Comparison of ENCODE assay signal across 8 mouse cellular contexts in genomic region chr6:82119322-82120162, GRCm38 (mm10).
DNase-seq lines count a peak whose midpoint lies in the region; ATAC-seq and TF ChIP-seq lines count a peak whose summit lies in the region.

No protein-coding gene starts in this region.

- 16% methylated on average over 16 of the region's 16 CpGs for WGBS in forebrain, postnatal 0 days
- 22% methylated on average over 16 of the region's 16 CpGs for whole genome bisulfite sequencing in hindbrain, embryonic 10.5 days
- WGBS in lung, adult 2 months: 18% methylated on average over 16 of the region's 16 CpGs

- H3K36me3 ChIP-seq in MEL (ENCODE audit: control insufficient read depth in 1 of 2, insufficient read depth in 2 of 2, low read length in 2 of 2): no peaks in the 10 kb centered on the region
- no peaks in the 10 kb centered on the region for H3K36me3 ChIP-seq in forebrain, postnatal 0 days (ENCODE audit: insufficient read depth)
- H3K36me3 ChIP-seq in hindbrain, embryonic 10.5 days: no peaks in the 10 kb centered on the region

- H3K27ac ChIP-seq in MEL (ENCODE audit: control insufficient read depth, low read depth, low read length): no peak overlapping the region
- H3K27ac ChIP-seq in forebrain, postnatal 0 days (ENCODE audit: low read depth, low read length): no peak overlapping the region
- H3K27ac ChIP-seq in hindbrain, embryonic 10.5 days: 0 out of 2 replicates have a peak overlapping the region, but pooled peaks have one; percentile 37

- peak; percentile 74 for ATAC-seq in forebrain, postnatal 0 days

- no peak overlapping the region for H3K9ac ChIP-seq in MEL (ENCODE audit: control insufficient read depth, low read depth, low read length, poor library complexity, severe bottlenecking)
- H3K9ac ChIP-seq in forebrain, postnatal 0 days: no peak overlapping the region

- H3K79me2 ChIP-seq in MEL (ENCODE audit: control insufficient read depth, insufficient read depth, low read length, poor library complexity): no peaks in the 10 kb centered on the region

- no peaks in the 10 kb centered on the region for H3K27me3 ChIP-seq in MEL (ENCODE audit: control insufficient read depth in 1 of 2, insufficient read depth in 2 of 2, low read length in 2 of 2)
- H3K27me3 ChIP-seq in forebrain, postnatal 0 days (ENCODE audit: insufficient read depth, low read length): no peaks in the 10 kb centered on the region
- H3K27me3 ChIP-seq in hindbrain, embryonic 10.5 days (ENCODE audit: insufficient read depth, poor library complexity, severe bottlenecking): no peaks in the 10 kb centered on the region

- no peaks in the 10 kb centered on the region for H3K4me1 ChIP-seq in MEL (ENCODE audit: control insufficient read depth in 1 of 2, insufficient read depth in 2 of 2, low read length in 2 of 2)
- no peaks in the 10 kb centered on the region for H3K4me1 ChIP-seq in forebrain, postnatal 0 days (ENCODE audit: insufficient read depth)
- 0 out of 2 replicates have a peak, but pooled peaks cover 7% of the 10 kb centered on the region for H3K4me1 ChIP-seq in hindbrain, embryonic 10.5 days (replicated peaks)
- no peaks in the 10 kb centered on the region for H3K4me1 ChIP-seq in lung, adult 2 months (ENCODE audit: control insufficient read depth, insufficient read depth, low read length)

- peak overlapping the region; percentile 33 for H3K4me2 ChIP-seq in forebrain, postnatal 0 days (ENCODE audit: low read depth)

- no peak for TF ChIP-seq POLR2A in MEL (IDR thresholded peaks at IDR 0.05; ENCODE audit: control insufficient read depth in 1 of 2, insufficient read depth in 1 of 2, low read depth in 1 of 2, low read length in 2 of 2, poor library complexity in 1 of 2)
- no peak for TF ChIP-seq POLR2A in lung, adult 2 months (IDR thresholded peaks at IDR 0.05; ENCODE audit: borderline replicate concordance, extremely low read depth, low read depth, low read length)

- no peak for TF ChIP-seq EP300 in MEL (IDR thresholded peaks at IDR 0.05; ENCODE audit: low read depth in 1 of 2, low read length in 2 of 2)

- H3K4me3 ChIP-seq in MEL (ENCODE audit: control insufficient read depth in 1 of 2, insufficient read depth in 1 of 2, low read depth in 2 of 2, low read length in 2 of 2): no peak overlapping the region
- no peak overlapping the region for H3K4me3 ChIP-seq in forebrain, postnatal 0 days (ENCODE audit: low read depth, low read length)
- H3K4me3 ChIP-seq in hindbrain, embryonic 10.5 days: peak overlapping the region; percentile 22
- peak overlapping the region; percentile 42 for H3K4me3 ChIP-seq in lung, adult 2 months (replicated peaks; ENCODE audit: extremely low read depth, low read depth, low read length)

- TF ChIP-seq RAD21 in MEL (IDR thresholded peaks at IDR 0.05; ENCODE audit: low read depth, low read length): peak; percentile 22

- H3K9me3 ChIP-seq in MEL (replicated peaks; ENCODE audit: insufficient read depth, low read length): no peaks in the 10 kb centered on the region
- H3K9me3 ChIP-seq in forebrain, postnatal 0 days (ENCODE audit: low read length): no peaks in the 10 kb centered on the region
- no peaks in the 10 kb centered on the region for H3K9me3 ChIP-seq in hindbrain, embryonic 10.5 days

- DNase-seq in MEL (ENCODE audit: low read depth, low spot score): peak; percentile 11
- peak; percentile 21 to 38 for DNase-seq in cerebellum, adult 18-20 months
- DNase-seq in forebrain, postnatal 0 days: peak; percentile 70
- DNase-seq in hindbrain, embryonic 10.5 days (ENCODE audit: low spot score): peak; percentile 63
- peak; percentile 52 for DNase-seq in layer of hippocampus, adult 9-10 months (ENCODE audit: low spot score)
- DNase-seq in lung, adult 2 months: peak; percentile 50
- DNase-seq in retina, embryonic 14.5 days (ENCODE audit: low spot score): peak; percentile 82
- no peak for DNase-seq in thymus, adult 18-20 months

- peak; percentile 23 to 56 (median 33); a peak in 4 of 6 replicates for TF ChIP-seq CTCF in MEL (IDR thresholded peaks at IDR 0.05 in 2 of 3, conservative IDR thresholded peaks at IDR 0.05 in 1 of 3; ENCODE audit: control insufficient read depth in 1 of 3, insufficient read depth in 1 of 3, low read depth in 2 of 3, low read length in 3 of 3, poor library complexity in 1 of 3, severe bottlenecking in 1 of 3)
- TF ChIP-seq CTCF in forebrain, postnatal 0 days (IDR thresholded peaks at IDR 0.05; ENCODE audit: low read depth): peak; percentile 70
- TF ChIP-seq CTCF in lung, adult 2 months (IDR thresholded peaks at IDR 0.05; ENCODE audit: insufficient read depth, low read length): peak; percentile 77

TF ChIP-seq in MEL, 35 proteins besides CTCF, POLR2A, EP300 and RAD21:
- TF ChIP-seq SMC3 (IDR thresholded peaks at IDR 0.05; ENCODE audit: low read depth, low read length) (peak; percentile 28), POLR2AphosphoS5 (IDR thresholded peaks at IDR 0.05; ENCODE audit: borderline replicate concordance, low read depth, low read length) (no peak)

Comparison
In these comparisons a context has a peak if more than half of its experiments do, and no peak if none do; other contexts are left out.
1. DNase-seq: peak in MEL (single experiment), cerebellum, adult 18-20 months (2 of 2), forebrain, postnatal 0 days (single experiment), hindbrain, embryonic 10.5 days (single experiment), layer of hippocampus, adult 9-10 months (single experiment), lung, adult 2 months (single experiment) and retina, embryonic 14.5 days (single experiment); none in thymus, adult 18-20 months (0 of 2).
2. H3K4me3 ChIP-seq: peak in hindbrain, embryonic 10.5 days (single experiment) and lung, adult 2 months (single experiment); none in MEL (0 of 2) and forebrain, postnatal 0 days (single experiment).
3. Peak in every context shown above with its lines, with median percentiles within 50 percentile points of each other: CTCF ChIP-seq.